Mouse (Mus musculus): ENCODE data around the gene Rtn3.
"Not testable (repeated sequence)": the region's sequence is repeated elsewhere in the genome, so short reads cannot be mapped to it uniquely, and the experiment has no call there.

The Rtn3 gene

GRCm38 (mm10) chr19:7482599-7483511 lies at the start of gene Rtn3:
Rtn3 (minus strand) TSS chr19:7483281.
- peak; percentile 99 for DNase-seq (ENCODE audit: low read depth, low spot score)

GRCm38 (mm10) chr19:7531906-7532305 lies 48.8 kb upstream of the Rtn3 start:
- no peak for DNase-seq (ENCODE audit: low read depth, low spot score)

GRCm38 (mm10) chr19:7528639-7529428 lies 45.8 kb upstream of the Rtn3 start:
- DNase-seq (ENCODE audit: low read depth, low spot score) = peak; percentile 43

GRCm38 (mm10) chr19:7524879-7525278 lies 41.8 kb upstream of the Rtn3 start:
- no peak for DNase-seq (ENCODE audit: low read depth, low spot score)

- no peak for DNase-seq (ENCODE audit: low read depth, low spot score)
Observed at GRCm38 (mm10) chr19:7523781-7524180, 40.7 kb upstream of the Rtn3 start.

GRCm38 (mm10) chr19:7523292-7523691 lies 40.2 kb upstream of the Rtn3 start:
- no peak for DNase-seq (ENCODE audit: low read depth, low spot score)

GRCm38 (mm10) chr19:7522856-7523255 lies 39.8 kb upstream of the Rtn3 start:
- DNase-seq (ENCODE audit: low read depth, low spot score) = no peak

GRCm38 (mm10) chr19:7521619-7522018 lies 38.5 kb upstream of the Rtn3 start:
- DNase-seq (ENCODE audit: low read depth, low spot score) = no peak

GRCm38 (mm10) chr19:7516437-7516836 lies 33.4 kb upstream of the Rtn3 start:
- no peak for DNase-seq (ENCODE audit: low read depth, low spot score)

GRCm38 (mm10) chr19:7508026-7508425 lies 24.9 kb upstream of the Rtn3 start:
- no peak for DNase-seq (ENCODE audit: low read depth, low spot score)

- no peak for DNase-seq (ENCODE audit: low read depth, low spot score)
Observed at GRCm38 (mm10) chr19:7506321-7506720, 23.2 kb upstream of the Rtn3 start.

- no peak for DNase-seq (ENCODE audit: low read depth, low spot score)
Observed at GRCm38 (mm10) chr19:7502432-7502831, 19.4 kb upstream of the Rtn3 start.

GRCm38 (mm10) chr19:7500701-7501100 lies 17.6 kb upstream of the Rtn3 start:
- no peak for DNase-seq (ENCODE audit: low read depth, low spot score)

GRCm38 (mm10) chr19:7498816-7499215 lies 15.7 kb upstream of the Rtn3 start:
- DNase-seq (ENCODE audit: low read depth, low spot score) = no peak

GRCm38 (mm10) chr19:7496070-7496469 lies 13.0 kb upstream of the Rtn3 start:
- not testable (repeated sequence) for DNase-seq (ENCODE audit: low read depth, low spot score)

- no peak for DNase-seq (ENCODE audit: low read depth, low spot score)
Observed at GRCm38 (mm10) chr19:7495221-7496038, 12.3 kb upstream of the Rtn3 start.

GRCm38 (mm10) chr19:7494187-7495015 lies 11.3 kb upstream of the Rtn3 start:
- DNase-seq (ENCODE audit: low read depth, low spot score) = peak; percentile 95

- no peak for DNase-seq (ENCODE audit: low read depth, low spot score)
Observed at GRCm38 (mm10) chr19:7493352-7494186, 10.5 kb upstream of the Rtn3 start, which contains the start of gene Atl3. Atl3 (plus strand) TSS chr19:7494040.

- DNase-seq (ENCODE audit: low read depth, low spot score) = no peak
Observed at GRCm38 (mm10) chr19:7492682-7493081, 9.6 kb upstream of the Rtn3 start.

- no peak for DNase-seq (ENCODE audit: low read depth, low spot score)
Observed at GRCm38 (mm10) chr19:7491960-7492359, 8.9 kb upstream of the Rtn3 start.
